Mouse (Mus musculus) forebrain, embryonic 16.5 days (tissue): ENCODE measurements around the gene Nrp2. TPM values are rescaled to one million over a fixed set of nuclear protein-coding genes. Genes with fewer than 3 reads are reported as not detected.

Experiments used
- ATAC-seq: fragments of 200-750 bp; cut with Nextera tagmentation; 2 replicates; pipeline ENCODE4 v1.8.0; 2017; ENCODE audit warnings: mild to moderate bottlenecking, moderate library complexity
- H3K27ac ChIP-seq: fragments of 300-500 bp; sonication (generic); 2 replicates; pipeline ENCODE4 v1.5.1; 2014; ENCODE audit warnings: low read length, control low read depth
- H3K27me3 ChIP-seq: fragments of 300-500 bp; sonication (generic); replicated peaks from 2 replicates; pipeline ENCODE4 v1.6.1; 2014; ENCODE audit warnings: low read length; ENCODE audit not compliant: control insufficient read depth, insufficient read depth
- H3K36me3 ChIP-seq: fragments of 300-500 bp; sonication (generic); 2 replicates; pipeline ENCODE4 v1.6.1; 2014; ENCODE audit not compliant: control insufficient read depth, insufficient read depth
- H3K4me1 ChIP-seq: fragments of 300-500 bp; sonication (generic); replicated peaks from 2 replicates; pipeline ENCODE4 v1.6.1; 2014; ENCODE audit warnings: low read length; ENCODE audit not compliant: control insufficient read depth, insufficient read depth
- H3K4me2 ChIP-seq: fragments of 300-500 bp; sonication (generic); 2 replicates; pipeline ENCODE4 v1.6.1; 2014; ENCODE audit warnings: mild to moderate bottlenecking, low read length, control low read depth
- H3K4me3 ChIP-seq: fragments of 300-500 bp; sonication (generic); replicated peaks from 2 replicates; pipeline ENCODE4 v1.5.1; 2014; ENCODE audit warnings: mild to moderate bottlenecking, low read length, control low read depth
- H3K9ac ChIP-seq: fragments of 300-500 bp; sonication (generic); replicated peaks from 2 replicates; pipeline ENCODE4 v1.6.1; 2014; ENCODE audit warnings: low read depth, low read length, control low read depth
- H3K9me3 ChIP-seq: fragments of 300-500 bp; sonication (generic); 2 replicates; pipeline ENCODE4 v1.6.1; 2016; ENCODE audit warnings: low read length; ENCODE audit not compliant: control insufficient read depth
- WGBS: fragments of 180-500 bp; shearing (Covaris S2); extraction: QIAGEN DNeasy Blood & Tissue Kit; methylation state at CpG from one replicate; pipeline ENCODE4 v1.1.7; 2014; 5-methylcytosine and 5-hydroxymethylcytosine counted together
- polyA plus RNA-seq: library from polyadenylated mRNA; unstranded; fragments of >200 nt; fragmentation: Nextera tagmentation; extraction: Ambion mirVana; gene quantifications from 2 replicates; pipeline ENCODE4 v1.2.1, GENCODE M21; 2015

The Nrp2 gene
- polyA plus RNA-seq, 1 experiment from 2014 or later: 43.9 TPM

- H3K4me2 ChIP-seq: peak overlapping the region; percentile 98
- no peaks in the 10 kb centered on the region for H3K9me3 ChIP-seq
- H3K27me3 ChIP-seq: peaks cover 6% of the 10 kb centered on the region; the same call in 1 of the 2 replicates
- 40% methylated on average over 5 of the region's 5 CpGs for WGBS
- ATAC-seq: no peak
- peak overlapping the region; percentile 6; the same call in 1 of the 2 replicates for H3K4me3 ChIP-seq
- H3K4me1 ChIP-seq: peaks cover 36% of the 10 kb centered on the region
- H3K9ac ChIP-seq: 0 out of 2 replicates have a peak overlapping the region, but pooled peaks have one; percentile 18
- H3K27ac ChIP-seq: no peak overlapping the region
- H3K36me3 ChIP-seq: no peaks in the 10 kb centered on the region
These were observed 6.8 kb downstream of the Nrp2 start for GRCm38 (mm10) chr1:62709770-62710335.

GRCm38 (mm10) chr1:62713021-62713676, 10.1 kb downstream of the Nrp2 start:
- H3K9me3 ChIP-seq: no peaks in the 10 kb centered on the region
- H3K4me2 ChIP-seq: 0 out of 2 replicates have a peak overlapping the region, but pooled peaks have one; percentile 3
- peaks cover 6% of the 10 kb centered on the region; the same call in 1 of the 2 replicates for H3K27me3 ChIP-seq
- WGBS: 87% methylated on average over 17 of the region's 17 CpGs
- H3K4me3 ChIP-seq: no peak overlapping the region
- no peak overlapping the region for H3K9ac ChIP-seq
- no peaks in the 10 kb centered on the region for H3K36me3 ChIP-seq
- no peak for ATAC-seq
- no peak overlapping the region for H3K27ac ChIP-seq
- H3K4me1 ChIP-seq: peaks cover 30% of the 10 kb centered on the region

- peaks cover 28% of the 10 kb centered on the region for H3K4me1 ChIP-seq
- H3K9me3 ChIP-seq: no peaks in the 10 kb centered on the region
- no peak overlapping the region for H3K9ac ChIP-seq
- no peak for ATAC-seq
- no peaks in the 10 kb centered on the region for H3K36me3 ChIP-seq
- 0 out of 2 replicates have a peak, but pooled peaks cover 2% of the 10 kb centered on the region for H3K27me3 ChIP-seq
- no peak overlapping the region for H3K4me3 ChIP-seq
- WGBS: 93% methylated on average over 1 of the region's 1 CpGs
- H3K4me2 ChIP-seq: no peak overlapping the region
- H3K27ac ChIP-seq: no peak overlapping the region
These were observed 11.9 kb downstream of the Nrp2 start for GRCm38 (mm10) chr1:62715004-62715403.

- no peak overlapping the region for H3K4me3 ChIP-seq
- H3K27ac ChIP-seq: no peak overlapping the region
- H3K27me3 ChIP-seq: no peaks in the 10 kb centered on the region
- H3K9me3 ChIP-seq: no peaks in the 10 kb centered on the region
- H3K4me2 ChIP-seq: peak overlapping the region; percentile 12; the same call in 1 of the 2 replicates
- ATAC-seq: no peak
- no peak overlapping the region for H3K9ac ChIP-seq
- WGBS: 66% methylated on average over 4 of the region's 4 CpGs
- H3K36me3 ChIP-seq: no peaks in the 10 kb centered on the region
- peaks cover 26% of the 10 kb centered on the region for H3K4me1 ChIP-seq
These were observed 12.6 kb downstream of the Nrp2 start for GRCm38 (mm10) chr1:62715692-62716091.

DNA sequence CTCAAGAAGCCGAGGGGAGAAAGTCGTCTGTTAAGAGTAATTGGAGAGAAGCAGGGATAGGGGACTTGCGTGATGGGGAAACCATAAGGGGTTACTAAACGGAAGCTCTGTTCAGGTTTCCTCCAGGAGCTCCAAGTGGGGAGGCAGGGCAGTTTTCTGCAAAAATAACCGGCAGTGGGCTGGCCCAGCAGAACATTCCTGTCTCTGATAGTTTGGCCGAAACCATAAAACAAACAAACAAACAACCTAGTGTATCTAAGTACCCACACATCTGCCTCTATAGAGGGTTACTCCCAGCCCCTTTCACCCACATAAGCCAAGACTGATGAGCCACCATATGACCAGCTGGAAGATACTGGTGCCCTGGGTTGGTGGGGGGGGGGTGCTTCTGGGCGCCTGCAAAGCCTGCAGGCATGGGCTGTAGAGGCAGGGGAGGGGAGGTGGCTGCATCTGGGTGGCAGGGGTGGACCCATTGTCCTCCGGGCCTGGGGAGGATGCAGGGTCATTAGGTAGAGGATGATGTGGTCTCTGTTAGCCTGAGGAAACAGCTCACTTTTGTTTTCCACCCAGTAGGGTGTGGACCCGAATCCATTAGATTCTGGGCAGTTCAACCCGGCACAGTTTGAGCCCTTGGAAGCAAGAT, 13.9 kb downstream of the Nrp2 start:
- no peaks in the 10 kb centered on the region for H3K36me3 ChIP-seq
- H3K27me3 ChIP-seq: no peaks in the 10 kb centered on the region
- 0 out of 2 replicates have a peak overlapping the region, but pooled peaks have one; percentile 9 for H3K9ac ChIP-seq
- peak; percentile 37; the same call in 1 of the 2 replicates for ATAC-seq
- no peaks in the 10 kb centered on the region for H3K9me3 ChIP-seq
- peak overlapping the region; percentile 31 for H3K4me2 ChIP-seq
- WGBS: 21% methylated on average over 10 of the region's 10 CpGs
- peaks cover 23% of the 10 kb centered on the region for H3K4me1 ChIP-seq
- H3K27ac ChIP-seq: no peak overlapping the region; the same call in 1 of the 2 replicates
- H3K4me3 ChIP-seq: no peak overlapping the region; the same call in 1 of the 2 replicates

DNA sequence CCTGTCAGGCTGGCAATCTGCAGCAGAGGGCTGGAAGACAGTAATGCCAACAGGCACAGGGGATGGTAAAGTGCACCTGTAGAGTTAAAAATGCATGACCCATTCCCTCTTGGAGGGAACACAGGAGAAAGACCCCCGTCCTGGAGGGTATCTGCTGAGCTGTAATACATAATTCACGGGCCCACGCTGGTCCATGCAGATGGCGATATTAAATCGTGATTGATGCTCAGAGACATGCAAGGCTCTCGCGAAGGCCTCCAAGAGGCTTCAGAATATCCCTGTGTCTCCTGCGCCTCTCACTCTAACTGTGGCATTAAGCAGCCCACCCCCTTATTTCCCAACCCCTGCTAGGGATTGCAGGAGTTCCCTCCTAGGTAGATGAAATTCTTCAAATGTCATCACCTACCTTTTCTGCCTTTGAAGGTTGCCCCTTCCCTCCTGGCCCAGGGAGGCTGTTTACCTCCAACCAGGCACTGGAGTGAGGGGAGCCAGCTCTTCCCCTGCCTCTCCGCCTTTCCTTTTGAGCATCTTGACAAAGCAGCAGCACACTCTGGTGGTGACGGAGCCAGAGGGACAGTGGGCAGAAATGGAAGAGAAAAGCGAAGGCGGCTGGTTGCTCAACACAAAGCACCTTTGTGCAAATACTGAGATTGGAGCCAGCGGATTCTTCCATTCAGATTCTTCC, 14.6 kb downstream of the Nrp2 start:
- Histone ChIP-seq H3K4me1 (peaks cover 23% of the 10 kb centered on the region), H3K4me3 (no peak overlapping the region), H3K27ac (peak overlapping the region; percentile 12; the same call in 1 of the 2 replicates), H3K36me3 (no peaks in the 10 kb centered on the region), H3K9ac (no peak overlapping the region), H3K4me2 (peak overlapping the region; percentile 24), H3K9me3 (no peaks in the 10 kb centered on the region), H3K27me3 (no peaks in the 10 kb centered on the region)
- 41% methylated on average over 13 of the region's 13 CpGs for WGBS
- ATAC-seq: peak; percentile 79

DNA sequence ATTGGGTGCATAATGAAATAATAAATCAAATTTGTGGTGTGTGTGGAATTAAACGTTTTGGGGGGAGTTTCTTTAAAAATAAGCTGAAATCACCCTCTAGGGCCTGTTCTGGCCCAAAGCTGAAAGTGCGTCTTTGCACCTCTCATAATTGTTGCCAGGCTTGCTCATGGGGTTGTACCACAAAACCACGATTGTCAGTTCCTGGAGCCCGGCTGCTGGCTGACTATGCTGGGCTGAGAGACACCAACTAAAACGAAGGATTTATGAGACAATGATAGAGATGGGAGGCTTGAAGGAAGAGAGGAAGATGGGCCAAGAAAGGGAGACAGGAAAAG, 15.1 kb downstream of the Nrp2 start:
- Histone ChIP-seq H3K4me2 (peak overlapping the region; percentile 24; the same call in 1 of the 2 replicates), H3K4me3 (no peak overlapping the region), H3K4me1 (peaks cover 23% of the 10 kb centered on the region), H3K9ac (no peak overlapping the region), H3K27me3 (no peaks in the 10 kb centered on the region), H3K36me3 (no peaks in the 10 kb centered on the region), H3K27ac (peak overlapping the region; percentile 12; the same call in 1 of the 2 replicates), H3K9me3 (no peaks in the 10 kb centered on the region)
- ATAC-seq: peak; percentile 2; the same call in 1 of the 2 replicates
- 42% methylated on average over 5 of the region's 5 CpGs for WGBS

DNA sequence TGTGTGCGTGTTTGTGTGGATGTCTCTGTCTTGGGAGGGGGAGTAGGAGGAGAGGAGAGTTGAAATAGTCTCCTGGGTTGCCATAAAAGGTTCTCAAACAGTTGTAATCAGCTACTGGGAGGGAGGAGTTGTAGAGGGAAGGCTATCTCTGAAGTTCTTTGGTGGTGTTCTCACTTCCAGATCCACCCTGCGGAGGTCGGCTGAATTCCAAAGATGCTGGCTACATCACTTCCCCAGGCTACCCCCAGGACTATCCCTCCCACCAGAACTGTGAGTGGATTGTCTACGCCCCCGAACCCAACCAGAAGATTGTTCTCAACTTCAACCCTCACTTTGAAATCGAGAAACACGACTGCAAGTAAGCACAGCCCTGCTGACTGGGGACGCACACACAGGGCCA, 15.7 kb downstream of the Nrp2 start:
- peaks cover 23% of the 10 kb centered on the region for H3K4me1 ChIP-seq
- no peaks in the 10 kb centered on the region for H3K27me3 ChIP-seq
- no peak for ATAC-seq
- no peaks in the 10 kb centered on the region for H3K36me3 ChIP-seq
- H3K9me3 ChIP-seq: no peaks in the 10 kb centered on the region
- H3K9ac ChIP-seq: no peak overlapping the region
- 87% methylated on average over 8 of the region's 8 CpGs for WGBS
- H3K4me3 ChIP-seq: no peak overlapping the region
- no peak overlapping the region for H3K27ac ChIP-seq
- no peak overlapping the region for H3K4me2 ChIP-seq

GRCm38 (mm10) chr1:62719770-62720169, 16.7 kb downstream of the Nrp2 start:
- H3K9ac ChIP-seq: no peak overlapping the region
- H3K27ac ChIP-seq: no peak overlapping the region
- H3K4me2 ChIP-seq: no peak overlapping the region
- H3K4me1 ChIP-seq: peaks cover 23% of the 10 kb centered on the region
- WGBS: 88% methylated on average over 6 of the region's 6 CpGs
- H3K9me3 ChIP-seq: no peaks in the 10 kb centered on the region
- ATAC-seq: no peak
- H3K36me3 ChIP-seq: no peaks in the 10 kb centered on the region
- no peak overlapping the region for H3K4me3 ChIP-seq
- H3K27me3 ChIP-seq: no peaks in the 10 kb centered on the region
